Mouse (Mus musculus): ENCODE results near the gene Gm9964. TPM values are rescaled to one million over a fixed set of nuclear protein-coding genes. Genes with fewer than 3 reads are reported as not detected.

The Gm9964 gene
- polyA plus RNA-seq, 1 experiment from 2014 or later, result not detected

GRCm38 (mm10) chr11:79254391-79255098 is 42.2 kb downstream of the Gm9964 start, which contains the start of gene Wsb1:
Gene Wsb1 (minus strand): TSS chr11:79254671.
- ATAC-seq (replicated peaks; ENCODE audit: low FRiP score, low TSS enrichment, low read depth) (peak; percentile 95), DNase-seq (ENCODE audit: low spot score) (peak; percentile 98)
- H3K36me3 ChIP-seq (ENCODE audit: control insufficient read depth, insufficient read depth, low read length), result peaks cover 19% of the 10 kb centered on the region
- peak within 1 kb of the TSS; percentile 95 for H3K4me3 ChIP-seq (ENCODE audit: low read depth, low read length)
- peak within 1 kb of the TSS; percentile 91 for H3K4me2 ChIP-seq (ENCODE audit: low read length)
- H3K27me3 ChIP-seq (replicated peaks; ENCODE audit: control insufficient read depth, insufficient read depth, low read length), result no peaks in the 10 kb centered on the region
- peak within 1 kb of the TSS; percentile 96 for H3K27ac ChIP-seq (ENCODE audit: low read depth)
- H3K9ac ChIP-seq (ENCODE audit: low read length), result peak within 1 kb of the TSS; percentile 99
- H3K4me1 ChIP-seq (replicated peaks; ENCODE audit: control insufficient read depth, insufficient read depth, low read length), result peaks cover 15% of the 10 kb centered on the region; the same call in 1 of the 2 replicates
- WGBS, result 1% methylated on average over 50 of the region's 50 CpGs
- no peaks in the 10 kb centered on the region for H3K9me3 ChIP-seq (ENCODE audit: control insufficient read depth, low read length)

DNA sequence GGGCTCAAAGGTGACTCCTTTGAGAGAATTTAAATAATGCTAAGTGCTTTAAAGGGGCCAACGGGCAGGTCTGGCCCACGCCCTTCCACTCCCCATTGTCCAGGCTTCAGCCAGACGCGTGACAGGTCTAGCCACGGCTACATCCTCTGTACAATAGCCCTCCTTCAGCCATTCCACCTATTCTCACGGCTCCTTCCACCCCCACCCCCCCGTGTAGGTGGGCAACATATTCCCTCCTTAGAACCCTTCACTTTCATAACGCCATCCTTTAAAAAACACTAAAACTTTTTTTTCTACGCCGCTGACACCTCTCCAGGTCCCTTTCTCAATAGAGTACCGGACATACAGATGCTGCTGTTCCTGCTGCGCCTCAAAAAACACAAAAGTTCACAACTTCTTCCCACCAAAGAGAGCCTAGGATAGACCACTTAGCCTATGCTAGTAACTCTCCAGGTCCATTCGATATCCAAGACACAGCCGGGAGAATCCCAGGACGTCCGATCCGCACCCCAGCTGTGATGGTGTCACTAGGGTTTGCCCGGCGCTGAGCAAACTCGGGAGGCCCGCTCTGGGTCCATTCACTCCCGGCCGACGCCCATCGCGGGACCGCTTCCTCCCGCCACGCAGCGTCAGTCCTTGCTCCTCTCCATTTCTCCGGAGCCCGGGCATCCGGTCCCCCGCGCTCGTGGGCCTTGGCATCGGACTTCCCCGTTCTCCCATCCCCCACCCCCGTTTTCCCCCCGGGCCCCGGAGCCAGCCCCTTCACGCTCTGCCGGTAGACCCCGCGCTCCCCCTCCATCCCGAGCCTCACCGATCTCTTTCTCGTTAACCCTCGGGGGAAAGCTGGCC is 42.9 kb downstream of the Gm9964 start:
- Histone ChIP-seq H3K9me3 (ENCODE audit: control insufficient read depth, low read length) (no peaks in the 10 kb centered on the region), H3K9ac (ENCODE audit: low read length) (peak overlapping the region; percentile 99), H3K27ac (ENCODE audit: low read depth) (peak overlapping the region; percentile 96), H3K4me3 (ENCODE audit: low read depth, low read length) (peak overlapping the region; percentile 95), H3K4me1 (replicated peaks; ENCODE audit: control insufficient read depth, insufficient read depth, low read length) (peaks cover 15% of the 10 kb centered on the region; the same call in 1 of the 2 replicates), H3K4me2 (ENCODE audit: low read length) (peak overlapping the region; percentile 91), H3K36me3 (ENCODE audit: control insufficient read depth, insufficient read depth, low read length) (peaks cover 27% of the 10 kb centered on the region), H3K27me3 (replicated peaks; ENCODE audit: control insufficient read depth, insufficient read depth, low read length) (no peaks in the 10 kb centered on the region)
- WGBS, result 1% methylated on average over 49 of the region's 49 CpGs
- ATAC-seq (replicated peaks; ENCODE audit: low FRiP score, low TSS enrichment, low read depth) (peak; percentile 32), DNase-seq (ENCODE audit: low spot score) (peak; percentile 83)

GRCm38 (mm10) chr11:79252881-79253541 is 43.7 kb downstream of the Gm9964 start:
- Histone ChIP-seq H3K4me1 (replicated peaks; ENCODE audit: control insufficient read depth, insufficient read depth, low read length) (peaks cover 15% of the 10 kb centered on the region; the same call in 1 of the 2 replicates), H3K36me3 (ENCODE audit: control insufficient read depth, insufficient read depth, low read length) (peaks cover 34% of the 10 kb centered on the region), H3K27me3 (replicated peaks; ENCODE audit: control insufficient read depth, insufficient read depth, low read length) (no peaks in the 10 kb centered on the region), H3K9ac (ENCODE audit: low read length) (peak overlapping the region; percentile 99), H3K4me2 (ENCODE audit: low read length) (peak overlapping the region; percentile 91), H3K27ac (ENCODE audit: low read depth) (peak overlapping the region; percentile 96), H3K9me3 (ENCODE audit: control insufficient read depth, low read length) (no peaks in the 10 kb centered on the region), H3K4me3 (ENCODE audit: low read depth, low read length) (peak overlapping the region; percentile 95)
- DNase-seq (ENCODE audit: low spot score) (no peak), ATAC-seq (replicated peaks; ENCODE audit: low FRiP score, low TSS enrichment, low read depth) (no peak)
- 10% methylated on average over 6 of the region's 6 CpGs for WGBS

Other genes starting within 250 kb of the Gm9964 start
- gene Ksr1, start 150.5 kb downstream of the Gm9964 start, polyA plus RNA-seq (2014; fragmentation: Nextera tagmentation; extraction: Ambion mirVana), result 5.5 and 6.0 TPM in 2 replicates
- 282 and 315 TPM in 2 replicates for gene Wsb1, start 42.2 kb downstream of the Gm9964 start, polyA plus RNA-seq (2014; fragmentation: Nextera tagmentation; extraction: Ambion mirVana)
- gene Nf1, start 42.8 kb upstream of the Gm9964 start, polyA plus RNA-seq (2014; fragmentation: Nextera tagmentation; extraction: Ambion mirVana), result 10.0 and 10.9 TPM in 2 replicates
- gene Omg, start 207.2 kb upstream of the Gm9964 start, polyA plus RNA-seq (2014; fragmentation: Nextera tagmentation; extraction: Ambion mirVana), result 0.48 and 0.66 TPM in 2 replicates
- 0.39 and 0.56 TPM in 2 replicates for gene Evi2b, start 226.9 kb upstream of the Gm9964 start, polyA plus RNA-seq (2014; fragmentation: Nextera tagmentation; extraction: Ambion mirVana)
- gene Evi2, start 233.7 kb upstream of the Gm9964 start, polyA plus RNA-seq (2014; fragmentation: Nextera tagmentation; extraction: Ambion mirVana), result 1.2 and 1.5 TPM in 2 replicates
- 3.1 and 3.9 TPM in 2 replicates for gene Evi2a, start 233.7 kb upstream of the Gm9964 start, polyA plus RNA-seq (2014; fragmentation: Nextera tagmentation; extraction: Ambion mirVana)